Mouse (Mus musculus): ENCODE measurements around the gene Pgm3. TPM values are rescaled to one million over a fixed set of nuclear protein-coding genes. Genes with fewer than 3 reads are reported as not detected.
"Not testable (repeated sequence)": the region's sequence is repeated elsewhere in the genome, so short reads cannot be mapped to it uniquely, and the experiment has no call there.

Gene Pgm3
- polyA plus RNA-seq (2016; fragmentation: Nextera tagmentation; extraction: Ambion mirVana): 37.4 and 41.9 TPM in 2 replicates

DNA sequence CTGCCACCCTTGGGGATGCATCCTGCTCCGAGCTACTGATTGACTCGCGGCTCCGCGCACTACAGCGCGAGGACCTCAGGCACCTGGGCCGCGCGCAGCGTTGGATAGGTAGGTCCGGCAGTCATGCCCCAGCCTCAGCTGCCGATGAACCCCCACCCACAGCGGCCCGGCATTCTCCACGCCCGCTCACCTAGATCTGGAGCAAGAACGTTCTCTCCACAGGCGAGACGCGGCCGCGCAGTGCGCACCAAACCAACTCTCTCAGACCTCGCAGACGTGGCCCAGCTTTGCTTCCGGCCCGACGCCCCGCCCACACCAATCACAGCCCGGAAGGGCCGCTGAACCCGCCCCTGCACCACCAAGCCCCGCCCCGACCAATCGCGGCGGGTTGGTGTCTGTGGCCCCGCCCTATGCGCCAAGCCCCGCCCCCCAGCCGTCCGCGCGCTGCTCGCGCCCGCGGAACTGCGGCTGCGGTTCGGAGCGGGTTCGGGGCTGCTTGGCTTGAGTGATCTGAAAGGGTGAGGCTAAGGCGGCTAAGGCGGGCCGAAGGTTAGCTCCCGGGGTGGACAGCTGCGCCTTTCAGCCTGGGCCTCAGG, at the start of gene Pgm3, which contains the start of gene Rwdd2a:
Gene Pgm3 (minus strand): TSS at position 303 of the 596 bp plus-strand sequence.
Gene Rwdd2a (plus strand): TSS at position 452 of the 596 bp plus-strand sequence.
- Histone ChIP-seq H3K4me2 (replicated peaks) (peak within 1 kb of the TSS; percentile 99), H3K4me3 (peak within 1 kb of the TSS; percentile 76), H3K27me3 (replicated peaks) (no peaks in the 10 kb centered on the region), H3K27ac (no peak within 1 kb of the TSS), H3K9me3 (no peaks in the 10 kb centered on the region), H3K36me3 (peaks cover 20% of the 10 kb centered on the region; the same call in 1 of the 2 replicates), H3K4me1 (peaks cover 16% of the 10 kb centered on the region), H3K9ac (peak within 1 kb of the TSS; percentile 68)
- WGBS: under 1% methylated on average over 59 of the region's 59 CpGs
- peak; percentile 99 for ATAC-seq (ENCODE audit: low FRiP score, low read depth)

DNA sequence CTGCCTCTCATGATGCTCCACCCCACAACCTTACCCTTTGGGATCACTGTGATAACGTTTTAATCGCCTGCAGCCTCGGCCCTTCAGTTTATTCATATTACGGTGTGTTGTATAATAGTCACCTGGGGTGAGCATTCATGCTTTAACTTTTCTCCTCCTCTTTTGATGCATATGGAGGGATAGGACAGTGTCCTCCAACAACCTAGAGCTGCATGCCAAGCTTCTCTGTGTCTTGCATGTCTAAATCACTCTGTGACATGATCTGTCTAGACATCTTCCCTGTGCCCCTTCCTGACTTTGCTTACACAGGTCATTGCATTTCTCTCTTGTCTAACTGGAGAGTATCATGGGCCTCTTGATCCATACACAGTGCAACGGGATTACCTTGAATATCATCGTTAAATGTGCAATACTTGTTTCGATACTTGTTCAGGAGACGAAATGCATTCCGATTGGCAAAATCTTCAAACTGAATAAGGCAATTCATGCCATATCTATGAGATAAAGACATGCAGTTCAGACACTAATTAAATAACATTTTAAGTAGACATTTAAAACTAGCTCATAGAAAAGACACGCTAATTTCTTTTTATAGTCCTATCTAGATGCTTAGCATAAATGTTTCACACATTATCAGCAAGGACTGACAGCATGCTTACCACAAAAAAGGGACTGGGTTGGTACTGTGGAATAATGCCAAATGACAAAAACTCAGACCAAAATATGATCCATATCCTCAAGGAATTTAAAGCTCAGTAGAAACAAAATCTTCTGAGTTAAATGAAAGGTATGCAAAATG, 47.9 kb upstream of the Pgm3 start:
- H3K27ac ChIP-seq: no peak overlapping the region
- ATAC-seq (ENCODE audit: low FRiP score, low read depth): no peak
- H3K27me3 ChIP-seq (replicated peaks): no peaks in the 10 kb centered on the region
- no peak overlapping the region for H3K9ac ChIP-seq
- no peaks in the 10 kb centered on the region for H3K4me1 ChIP-seq
- H3K4me3 ChIP-seq: no peak overlapping the region
- WGBS: 85% methylated on average over 10 of the region's 10 CpGs
- no peaks in the 10 kb centered on the region for H3K9me3 ChIP-seq
- H3K36me3 ChIP-seq: no peaks in the 10 kb centered on the region
- H3K4me2 ChIP-seq (replicated peaks): no peak overlapping the region

DNA sequence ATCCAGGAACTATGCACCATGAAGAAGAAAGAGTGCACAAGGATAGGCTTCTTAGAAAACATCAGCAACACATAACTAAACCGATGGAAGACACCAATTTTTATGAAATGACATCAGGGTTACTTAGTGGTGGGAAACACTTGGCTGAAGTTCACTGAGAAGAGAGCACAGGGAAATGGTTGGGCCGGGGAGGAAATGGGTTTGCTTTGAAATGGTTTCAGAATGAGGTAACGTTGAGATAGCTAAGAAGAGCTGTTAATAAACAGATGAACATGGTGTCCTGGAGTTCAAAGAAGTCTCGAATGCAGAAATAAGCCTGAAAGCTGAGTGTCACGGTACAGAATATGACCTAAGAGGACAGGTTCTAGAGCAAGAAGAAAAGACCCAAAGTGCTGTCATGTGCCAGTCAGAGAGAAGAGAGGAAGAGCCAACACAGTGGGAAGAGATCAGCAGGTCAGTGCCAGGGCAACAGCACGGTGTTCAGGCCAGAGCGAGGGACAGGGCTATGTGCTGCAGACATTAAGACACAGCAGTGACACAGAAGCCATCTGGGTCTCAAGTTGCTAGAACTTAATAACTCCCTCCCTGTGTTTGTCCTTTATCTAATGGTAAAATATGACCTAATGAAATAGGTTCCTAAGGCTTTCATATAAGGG, 46.3 kb upstream of the Pgm3 start:
- no peak overlapping the region for H3K4me2 ChIP-seq (replicated peaks)
- H3K9ac ChIP-seq: no peak overlapping the region
- no peak overlapping the region for H3K4me3 ChIP-seq
- H3K27ac ChIP-seq: no peak overlapping the region
- 82% methylated on average over 7 of the region's 7 CpGs for WGBS
- no peaks in the 10 kb centered on the region for H3K4me1 ChIP-seq
- no peaks in the 10 kb centered on the region for H3K36me3 ChIP-seq
- H3K27me3 ChIP-seq (replicated peaks): no peaks in the 10 kb centered on the region
- no peaks in the 10 kb centered on the region for H3K9me3 ChIP-seq
- ATAC-seq (ENCODE audit: low FRiP score, low read depth): no peak

DNA sequence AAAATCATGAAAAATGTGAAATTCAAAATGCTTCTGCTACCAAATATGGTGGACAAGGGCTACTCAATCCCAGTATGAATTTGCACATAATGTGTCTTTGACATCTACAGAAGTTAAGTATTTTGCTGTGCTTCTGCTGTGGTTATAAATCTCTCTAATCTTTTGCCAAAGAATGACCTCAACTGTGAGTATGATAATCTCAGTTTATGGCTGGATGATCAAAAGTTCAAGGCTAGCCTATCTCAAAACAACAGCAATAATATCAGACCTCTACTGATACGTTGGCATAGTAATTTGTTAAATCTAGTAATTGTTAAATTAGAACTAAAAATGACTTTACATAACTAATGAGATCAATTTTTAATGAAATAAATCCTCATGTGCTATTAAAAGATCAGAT, 44.1 kb upstream of the Pgm3 start:
- no peaks in the 10 kb centered on the region for H3K9me3 ChIP-seq
- H3K9ac ChIP-seq: no peak overlapping the region
- H3K27me3 ChIP-seq (replicated peaks): no peaks in the 10 kb centered on the region
- H3K4me1 ChIP-seq: no peaks in the 10 kb centered on the region
- H3K4me2 ChIP-seq (replicated peaks): no peak overlapping the region
- no peak overlapping the region for H3K4me3 ChIP-seq
- ATAC-seq (ENCODE audit: low FRiP score, low read depth): no peak
- no peak overlapping the region for H3K27ac ChIP-seq
- 87% methylated on average over 1 of the region's 1 CpGs for WGBS
- no peaks in the 10 kb centered on the region for H3K36me3 ChIP-seq

DNA sequence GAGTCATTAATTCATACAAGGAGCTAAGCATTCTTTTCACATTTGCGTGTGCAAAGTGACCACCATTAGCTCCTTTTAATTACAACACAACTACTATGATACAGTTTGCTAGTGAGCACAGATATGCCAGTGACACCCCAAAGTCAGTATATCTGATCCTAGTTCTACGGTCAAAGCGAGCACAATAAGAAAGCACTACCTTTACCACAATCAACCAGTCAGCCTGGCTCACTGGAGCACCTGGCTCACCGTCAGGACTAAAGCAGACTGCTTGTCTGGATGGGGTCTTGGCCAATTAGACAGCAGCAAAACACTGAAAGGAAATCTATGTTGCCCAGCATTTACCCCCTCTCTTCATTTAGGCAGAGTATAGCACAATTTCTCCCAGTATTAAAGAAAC, 40.4 kb upstream of the Pgm3 start:
- Histone ChIP-seq H3K4me3 (no peak overlapping the region), H3K36me3 (no peaks in the 10 kb centered on the region), H3K9ac (no peak overlapping the region), H3K4me2 (replicated peaks) (no peak overlapping the region), H3K9me3 (no peaks in the 10 kb centered on the region), H3K27me3 (replicated peaks) (no peaks in the 10 kb centered on the region), H3K4me1 (no peaks in the 10 kb centered on the region), H3K27ac (no peak overlapping the region)
- WGBS: 91% methylated on average over 4 of the region's 4 CpGs
- no peak for ATAC-seq (ENCODE audit: low FRiP score, low read depth)

DNA sequence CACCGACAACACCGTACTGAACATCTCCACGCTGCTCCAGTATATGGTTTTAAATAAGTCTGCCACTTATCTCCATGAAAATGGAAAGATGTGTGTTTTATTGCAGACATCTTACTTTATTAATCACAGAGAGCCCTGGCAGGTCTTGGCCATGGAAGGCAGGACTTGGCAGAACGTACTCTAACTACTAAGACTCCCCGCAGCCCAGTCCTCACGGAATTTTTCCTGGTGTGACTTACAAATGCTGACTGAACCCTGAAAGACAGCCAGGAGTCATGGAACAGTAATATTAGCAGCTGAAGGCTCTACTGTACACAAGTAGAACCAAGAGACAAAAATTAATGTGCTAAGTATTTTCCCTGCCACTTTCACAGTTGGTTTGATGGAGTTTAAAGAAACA, 34.1 kb upstream of the Pgm3 start:
- no peaks in the 10 kb centered on the region for H3K36me3 ChIP-seq
- H3K4me2 ChIP-seq (replicated peaks): no peak overlapping the region
- H3K4me1 ChIP-seq: no peaks in the 10 kb centered on the region
- ATAC-seq (ENCODE audit: low FRiP score, low read depth): no peak
- H3K4me3 ChIP-seq: no peak overlapping the region
- H3K27ac ChIP-seq: no peak overlapping the region
- 92% methylated on average over 6 of the region's 6 CpGs for WGBS
- no peaks in the 10 kb centered on the region for H3K27me3 ChIP-seq (replicated peaks)
- H3K9me3 ChIP-seq: no peaks in the 10 kb centered on the region
- H3K9ac ChIP-seq: no peak overlapping the region

DNA sequence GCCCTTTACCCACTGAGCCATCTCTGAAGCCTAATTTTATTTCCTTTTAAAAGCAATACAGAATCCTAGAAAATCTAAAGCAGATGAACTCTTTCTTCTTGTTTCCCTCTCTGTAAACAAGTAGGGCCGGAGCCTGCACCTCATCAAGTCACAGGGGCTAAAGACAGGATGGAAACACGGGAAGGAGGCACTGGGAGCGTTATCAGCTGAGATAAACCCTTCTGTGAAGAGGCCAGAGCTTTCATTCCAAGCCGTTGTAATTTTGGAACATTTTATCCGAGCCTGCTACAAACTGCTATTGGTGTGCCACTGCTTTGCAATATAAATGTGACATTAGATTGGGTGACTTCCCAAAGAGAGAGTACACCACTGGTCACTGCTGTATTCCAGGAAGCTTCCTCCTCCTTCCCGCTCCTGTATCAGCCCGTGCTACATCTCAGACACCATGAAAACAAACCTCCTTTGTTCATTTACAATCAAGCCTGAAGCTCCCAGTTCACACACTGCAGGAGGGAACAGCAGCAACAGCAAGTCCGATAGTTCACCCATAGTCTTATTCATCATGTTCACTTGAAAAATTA, 28.2 kb upstream of the Pgm3 start:
- no peak for ATAC-seq (ENCODE audit: low FRiP score, low read depth)

DNA sequence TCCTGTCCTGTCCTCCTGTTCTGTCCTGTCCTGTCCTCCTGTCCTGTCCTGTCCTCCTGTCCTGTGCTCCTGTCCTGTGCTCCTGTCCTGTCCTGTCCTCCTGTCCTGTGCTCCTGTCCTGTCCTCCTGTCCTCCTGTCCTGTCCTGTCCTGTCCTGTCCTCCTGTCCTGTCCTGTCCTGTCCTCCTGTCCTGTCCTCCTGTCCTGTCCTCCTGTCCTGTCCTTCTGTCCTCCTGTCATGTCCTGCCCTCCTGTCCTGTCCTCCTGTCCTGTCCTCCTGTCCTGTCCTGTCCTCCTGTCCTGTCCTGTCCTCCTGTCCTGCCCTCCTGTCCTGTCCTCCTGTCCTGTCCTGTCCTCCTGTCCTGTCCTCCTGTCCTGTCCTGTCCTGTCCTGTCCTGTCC, 25.3 kb upstream of the Pgm3 start:
- not testable (repeated sequence) for H3K4me2 ChIP-seq (replicated peaks); H3K27ac ChIP-seq; H3K36me3 ChIP-seq; H3K4me3 ChIP-seq; H3K9ac ChIP-seq; ATAC-seq (ENCODE audit: low FRiP score, low read depth); H3K4me1 ChIP-seq; H3K27me3 ChIP-seq (replicated peaks); H3K9me3 ChIP-seq

More for the DNA sequence above, 28.2 kb upstream of the Pgm3 start:
- no peak overlapping the region for H3K27ac ChIP-seq
- H3K4me1 ChIP-seq: no peaks in the 10 kb centered on the region
- H3K4me2 ChIP-seq (replicated peaks): no peak overlapping the region
- no peaks in the 10 kb centered on the region for H3K9me3 ChIP-seq
- WGBS: 67% methylated on average over 8 of the region's 8 CpGs
- no peaks in the 10 kb centered on the region for H3K27me3 ChIP-seq (replicated peaks)
- H3K36me3 ChIP-seq: no peaks in the 10 kb centered on the region
- H3K9ac ChIP-seq: no peak overlapping the region
- H3K4me3 ChIP-seq: no peak overlapping the region

DNA sequence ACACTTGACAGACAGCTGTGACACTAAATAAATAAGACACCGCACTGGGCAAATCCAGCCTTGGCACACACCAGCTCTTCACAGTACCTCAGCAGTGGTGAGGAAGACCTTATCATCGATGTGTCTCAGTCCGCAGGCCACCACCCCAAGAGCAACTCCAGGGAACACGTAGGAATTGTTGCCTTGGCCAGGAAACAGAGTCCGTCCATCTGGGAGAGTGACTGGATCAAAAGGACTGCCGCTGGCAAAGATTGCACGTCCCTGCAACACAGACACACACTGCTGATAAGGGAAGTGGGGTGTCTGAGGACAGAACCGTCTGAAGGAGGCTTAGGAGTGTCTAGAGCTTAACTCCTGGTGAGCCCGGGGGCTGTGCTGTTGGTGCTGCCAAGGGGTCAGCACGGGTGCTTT, 22.7 kb upstream of the Pgm3 start:
- not testable (repeated sequence) for H3K27me3 ChIP-seq (replicated peaks); H3K27ac ChIP-seq; H3K9ac ChIP-seq; H3K36me3 ChIP-seq; ATAC-seq (ENCODE audit: low FRiP score, low read depth); H3K4me1 ChIP-seq; H3K9me3 ChIP-seq; H3K4me2 ChIP-seq (replicated peaks); H3K4me3 ChIP-seq
- WGBS: 83% methylated on average over 10 of the region's 10 CpGs

DNA sequence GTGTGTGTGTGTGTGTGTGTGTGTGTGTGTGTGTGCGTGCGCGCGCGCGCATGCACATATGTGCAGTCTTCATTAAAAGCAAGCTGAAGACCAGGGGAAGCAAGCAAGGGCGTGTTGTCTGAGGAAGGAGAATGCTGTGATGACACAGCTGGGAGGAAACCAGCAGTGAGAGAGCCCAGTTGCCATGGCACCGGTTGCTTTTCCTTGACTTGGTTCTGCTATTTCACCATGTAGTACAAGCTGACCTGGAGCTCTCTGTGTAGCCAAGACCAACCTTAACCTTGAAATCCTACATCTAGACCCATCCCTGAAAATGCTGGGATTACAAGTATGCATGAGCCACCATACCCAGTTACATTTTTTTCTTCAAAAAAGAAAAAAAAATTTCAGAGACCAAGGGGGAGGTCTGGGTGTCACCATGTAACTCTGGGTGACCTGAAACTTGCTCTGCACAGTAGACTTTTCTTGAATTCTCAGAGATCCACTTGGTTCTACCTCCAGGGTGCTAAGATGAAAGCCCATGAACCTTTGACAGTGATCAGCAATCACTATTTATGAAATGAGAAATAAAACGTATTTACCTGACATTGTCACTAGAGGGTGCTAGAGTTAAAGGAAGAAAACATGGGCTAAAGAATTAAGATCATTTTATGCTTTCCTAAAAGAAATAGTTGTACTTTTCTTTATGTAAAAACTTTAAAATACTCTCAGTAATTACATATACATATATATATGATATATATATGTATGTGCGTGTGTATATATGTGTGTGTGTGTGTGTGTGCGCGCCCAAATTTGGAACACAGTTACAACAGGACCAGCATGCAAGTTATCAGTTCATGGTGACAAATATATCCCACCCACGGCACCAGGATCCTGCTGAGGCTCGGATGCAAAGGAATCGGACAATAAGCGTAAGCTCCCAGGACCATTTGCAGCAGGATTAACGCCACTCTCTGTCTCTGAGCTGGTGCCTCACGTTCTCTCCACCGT, 21.3 kb upstream of the Pgm3 start:
- no peaks in the 10 kb centered on the region for H3K36me3 ChIP-seq
- no peak for ATAC-seq (ENCODE audit: low FRiP score, low read depth)
- no peaks in the 10 kb centered on the region for H3K4me1 ChIP-seq
- H3K27ac ChIP-seq: no peak overlapping the region
- no peaks in the 10 kb centered on the region for H3K27me3 ChIP-seq (replicated peaks)
- H3K9ac ChIP-seq: no peak overlapping the region
- H3K4me2 ChIP-seq (replicated peaks): no peak overlapping the region
- WGBS: 82% methylated on average over 19 of the region's 19 CpGs
- no peak overlapping the region for H3K4me3 ChIP-seq
- H3K9me3 ChIP-seq: no peaks in the 10 kb centered on the region

DNA sequence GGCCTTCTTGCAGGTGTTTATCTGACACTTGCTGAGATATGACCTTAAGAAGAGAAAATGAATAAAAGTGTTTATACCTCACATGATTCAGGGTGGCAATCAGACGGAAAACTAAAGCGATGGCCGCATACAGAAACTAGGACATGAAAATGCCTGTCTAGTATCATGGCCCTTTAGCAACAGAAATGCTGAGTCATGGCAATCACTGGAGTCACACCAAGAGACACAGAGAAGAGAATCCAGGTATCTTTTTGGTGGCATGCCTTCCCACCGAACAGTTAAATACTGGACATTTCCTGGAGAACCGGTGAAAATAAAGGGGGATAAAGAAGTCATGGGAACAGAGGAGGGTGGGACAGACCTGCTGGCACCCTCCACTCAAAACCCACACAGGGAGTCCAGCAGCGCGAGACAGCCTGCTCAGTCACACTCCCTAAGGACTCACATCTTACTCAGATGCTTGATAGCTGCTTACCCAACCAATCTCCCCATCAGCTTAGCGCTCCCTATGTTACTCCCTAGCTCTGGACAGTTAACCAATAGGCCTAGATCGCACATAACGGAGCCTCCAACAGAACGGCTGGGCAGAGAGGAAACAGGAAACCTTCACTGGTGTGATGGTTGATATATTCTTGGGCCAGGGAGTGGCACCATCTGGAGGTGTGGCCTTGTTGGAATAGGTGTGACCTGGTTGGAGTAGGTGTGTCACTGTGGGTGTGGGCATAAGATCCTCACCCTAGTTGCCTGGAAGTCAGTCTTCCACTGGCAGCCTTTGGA, 15.6 kb upstream of the Pgm3 start:
- ATAC-seq (ENCODE audit: low FRiP score, low read depth): no peak
- 93% methylated on average over 11 of the region's 11 CpGs for WGBS
- Histone ChIP-seq H3K27me3 (replicated peaks) (no peaks in the 10 kb centered on the region), H3K4me2 (replicated peaks) (no peak overlapping the region), H3K9ac (no peak overlapping the region), H3K4me1 (no peaks in the 10 kb centered on the region), H3K27ac (no peak overlapping the region), H3K4me3 (no peak overlapping the region), H3K9me3 (no peaks in the 10 kb centered on the region), H3K36me3 (no peaks in the 10 kb centered on the region)

Measured in neural tube, embryonic 12.5 days (tissue).